Mouse (Mus musculus): ENCODE measurements around the gene Ddah2.

Ddah2 gene

GRCm38 (mm10) chr17:35104079-35104478 lies 45.2 kb downstream of the Ddah2 start:
- no peak for DNase-seq (ENCODE audit: low spot score)

DNA sequence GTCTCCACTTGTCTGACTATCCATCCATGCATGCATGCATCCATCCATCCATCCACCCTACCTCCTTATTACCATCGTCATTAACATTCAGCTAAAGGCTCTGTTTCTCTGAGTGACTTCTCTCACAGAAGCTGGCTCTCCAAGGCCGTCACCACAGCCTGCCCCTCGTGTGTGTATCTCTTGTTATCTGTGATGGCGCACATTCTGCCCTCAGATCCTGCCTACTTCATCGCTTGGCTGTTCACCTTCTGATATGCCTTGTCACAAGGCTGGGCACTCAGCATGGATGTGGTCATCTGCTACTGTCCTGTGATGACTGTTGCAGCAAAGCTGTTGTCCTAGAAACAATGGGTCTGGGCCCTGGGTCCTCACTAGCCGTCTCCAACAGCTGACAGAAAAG lies 45.9 kb downstream of the Ddah2 start:
- DNase-seq (ENCODE audit: low spot score), result peak; percentile 42

DNA sequence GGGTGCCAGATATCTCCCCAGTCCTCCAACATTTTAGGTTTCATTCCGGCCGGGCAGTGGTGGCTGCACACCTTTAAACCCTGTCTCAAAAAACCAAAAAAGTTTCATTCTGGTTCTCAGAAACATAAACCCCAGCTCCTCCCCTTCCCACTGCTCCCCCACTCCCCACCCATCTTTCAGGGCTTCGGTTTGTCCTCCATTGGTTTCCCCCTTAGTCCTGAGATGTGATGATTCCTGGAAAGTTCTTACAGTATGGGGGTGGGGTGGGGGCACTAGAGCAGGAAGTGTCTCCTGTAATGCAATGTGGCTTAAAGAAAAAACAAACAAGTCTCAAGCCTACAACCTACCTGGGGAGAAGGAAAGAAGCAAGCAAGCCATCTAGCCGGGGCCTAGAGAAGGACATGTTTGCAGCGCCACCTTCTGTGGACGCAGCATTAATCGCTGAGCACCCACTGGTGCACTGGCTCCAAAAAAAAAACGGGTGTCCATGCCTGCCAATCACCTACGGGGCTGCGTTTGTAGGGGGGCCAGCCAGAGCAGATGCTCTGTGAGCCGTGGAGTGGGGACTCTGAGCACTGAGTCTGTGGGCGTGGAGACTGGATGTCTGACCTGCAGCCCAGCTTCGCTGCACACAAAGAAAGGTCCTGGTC lies 47.0 kb downstream of the Ddah2 start:
- DNase-seq (ENCODE audit: low spot score), result no peak

DNA sequence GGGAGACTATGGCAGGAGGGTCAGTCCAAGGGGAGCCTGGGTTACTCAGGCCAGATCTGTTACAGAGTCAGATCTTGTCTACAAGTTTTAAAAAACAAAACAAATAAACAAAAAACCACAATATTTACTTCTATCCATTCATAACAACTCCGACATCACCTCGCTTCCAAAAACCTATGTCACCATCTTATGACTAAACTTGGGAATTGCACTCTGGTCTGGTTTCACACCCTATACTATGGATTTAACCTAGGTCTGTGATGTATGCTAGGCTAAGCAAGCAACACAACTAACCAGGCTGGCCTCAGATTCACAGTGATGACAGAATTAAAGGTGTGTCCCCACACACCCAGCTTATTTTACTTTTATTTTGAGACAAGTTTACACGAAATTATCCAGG lies 47.7 kb downstream of the Ddah2 start:
- DNase-seq (ENCODE audit: low spot score), result no peak

GRCm38 (mm10) chr17:35108097-35108496 lies 49.3 kb downstream of the Ddah2 start, which contains the start of gene Ly6g5c:
Gene Ly6g5c (plus strand): TSS chr17:35108279.
- no peak for DNase-seq (ENCODE audit: low spot score)
